Mouse (Mus musculus): ENCODE data around the gene Hs3st5. TPM values are rescaled to one million over a fixed set of nuclear protein-coding genes. Genes with fewer than 3 reads are reported as not detected.

Gene Hs3st5
- polyA plus RNA-seq, 1 experiment from 2014 or later: 8.9 TPM

DNA sequence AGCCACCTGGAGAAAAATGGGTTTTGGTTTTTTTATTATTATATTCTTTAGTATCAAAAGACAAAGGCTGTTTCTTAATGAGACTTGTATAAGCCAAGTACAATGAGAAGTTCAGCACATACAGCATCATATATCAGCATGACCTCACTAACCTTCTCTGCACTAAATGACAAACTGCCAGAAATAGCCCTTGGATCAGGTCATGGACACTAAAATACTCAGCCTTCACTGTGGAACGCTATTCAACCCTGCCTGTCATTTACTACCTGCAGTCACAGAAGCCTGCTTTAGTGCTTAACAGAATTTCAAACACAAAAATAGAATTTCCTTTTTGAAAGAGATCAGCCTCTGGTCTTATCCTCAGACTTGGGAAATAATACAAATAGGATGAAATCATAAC lies 247.9 kb downstream of the Hs3st5 start:
- Histone ChIP-seq H3K27ac (no peak overlapping the region), H3K4me2 (replicated peaks) (no peak overlapping the region), H3K4me3 (no peak overlapping the region), H3K4me1 (no peaks in the 10 kb centered on the region), H3K27me3 (no peaks in the 10 kb centered on the region), H3K9me3 (replicated peaks) (no peaks in the 10 kb centered on the region), H3K9ac (no peak overlapping the region), H3K36me3 (no peaks in the 10 kb centered on the region)
- 72% methylated on average over 1 of the region's 1 CpGs for WGBS
- ATAC-seq (ENCODE audit: low FRiP score): no peak

DNA sequence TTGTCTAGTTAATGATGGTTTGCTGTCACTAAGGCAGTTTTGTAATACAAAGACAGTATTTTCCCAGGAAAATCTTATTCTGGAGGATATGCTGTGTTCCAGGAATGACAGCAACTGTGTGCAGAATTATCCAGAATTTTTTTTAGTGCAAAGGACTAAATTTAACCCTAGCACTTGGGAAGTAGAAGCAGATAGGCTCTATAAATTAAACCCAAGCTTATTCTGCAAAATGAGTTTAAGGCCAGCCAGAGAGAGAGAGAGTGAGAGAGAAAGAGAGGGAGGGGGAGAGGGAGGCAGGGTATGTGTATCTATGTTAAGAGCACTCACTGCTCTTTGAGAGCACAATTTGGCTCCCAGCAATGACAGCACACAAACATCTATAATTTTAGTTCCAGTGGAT lies 267.0 kb downstream of the Hs3st5 start:
- no peak overlapping the region for H3K27ac ChIP-seq
- H3K4me3 ChIP-seq: no peak overlapping the region
- ATAC-seq (ENCODE audit: low FRiP score): no peak
- no peak overlapping the region for H3K9ac ChIP-seq
- H3K4me2 ChIP-seq (replicated peaks): no peak overlapping the region
- H3K4me1 ChIP-seq: no peaks in the 10 kb centered on the region
- H3K36me3 ChIP-seq: no peaks in the 10 kb centered on the region
- H3K27me3 ChIP-seq: no peaks in the 10 kb centered on the region
- H3K9me3 ChIP-seq (replicated peaks): no peaks in the 10 kb centered on the region

DNA sequence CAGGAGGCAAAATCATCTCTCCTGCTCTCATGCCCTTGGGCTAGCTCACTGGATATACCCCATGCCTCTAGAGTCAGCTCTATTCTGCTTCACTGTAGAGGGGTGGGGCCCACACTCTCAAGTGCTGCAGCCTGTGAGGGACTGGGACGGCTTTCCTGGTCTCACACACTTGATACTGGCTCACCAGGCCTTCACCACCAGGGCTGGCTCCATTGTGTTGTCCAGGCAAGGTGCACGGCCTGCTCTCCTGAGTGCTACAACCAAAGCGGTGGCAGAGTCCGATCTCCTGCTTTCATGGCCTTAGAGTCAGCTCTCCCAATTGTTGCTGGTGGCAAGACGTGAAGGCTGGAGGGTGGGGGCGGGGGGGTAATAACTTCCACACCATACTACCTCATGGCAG lies 268.3 kb downstream of the Hs3st5 start:
- Histone ChIP-seq H3K27me3 (no peaks in the 10 kb centered on the region), H3K9ac (no peak overlapping the region), H3K4me1 (no peaks in the 10 kb centered on the region), H3K9me3 (replicated peaks) (no peaks in the 10 kb centered on the region), H3K4me2 (replicated peaks) (no peak overlapping the region), H3K4me3 (no peak overlapping the region), H3K36me3 (no peaks in the 10 kb centered on the region), H3K27ac (no peak overlapping the region)
- WGBS: 83% methylated on average over 6 of the region's 6 CpGs
- no peak for ATAC-seq (ENCODE audit: low FRiP score)

- no peak overlapping the region for H3K4me3 ChIP-seq
- no peak overlapping the region for H3K27ac ChIP-seq
- no peak overlapping the region for H3K4me2 ChIP-seq (replicated peaks)
- 60% methylated on average over 1 of the region's 1 CpGs for WGBS
- no peaks in the 10 kb centered on the region for H3K36me3 ChIP-seq
- H3K27me3 ChIP-seq: no peaks in the 10 kb centered on the region
- no peak overlapping the region for H3K9ac ChIP-seq
- H3K4me1 ChIP-seq: no peaks in the 10 kb centered on the region
- no peaks in the 10 kb centered on the region for H3K9me3 ChIP-seq (replicated peaks)
- ATAC-seq (ENCODE audit: low FRiP score): no peak
These were observed 275.0 kb downstream of the Hs3st5 start for GRCm38 (mm10) chr10:36781641-36782040.

DNA sequence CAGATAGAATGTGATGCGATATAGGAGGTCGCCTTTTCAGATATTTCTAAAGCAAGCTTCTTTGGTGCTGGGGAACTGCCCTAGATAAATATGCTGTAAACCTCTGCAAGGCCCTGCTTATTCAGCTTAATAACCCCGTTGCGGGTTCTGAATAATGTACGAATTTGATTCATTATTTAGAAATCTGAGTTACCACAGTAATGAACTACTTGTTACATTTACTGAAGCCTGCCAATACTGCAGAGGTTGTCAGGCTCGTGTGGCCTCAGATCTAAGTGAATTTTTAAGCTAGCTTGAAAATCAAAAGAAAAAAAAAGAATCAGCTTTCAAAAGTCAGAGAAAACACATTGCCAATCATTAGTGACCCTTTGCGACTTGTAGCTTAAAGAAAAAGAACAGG lies 280.4 kb downstream of the Hs3st5 start:
- Histone ChIP-seq H3K4me1 (no peaks in the 10 kb centered on the region), H3K36me3 (no peaks in the 10 kb centered on the region), H3K9ac (no peak overlapping the region), H3K27me3 (no peaks in the 10 kb centered on the region), H3K27ac (no peak overlapping the region), H3K4me3 (no peak overlapping the region), H3K4me2 (replicated peaks) (no peak overlapping the region), H3K9me3 (replicated peaks) (no peaks in the 10 kb centered on the region)
- ATAC-seq (ENCODE audit: low FRiP score): no peak
- 78% methylated on average over 7 of the region's 7 CpGs for WGBS

DNA sequence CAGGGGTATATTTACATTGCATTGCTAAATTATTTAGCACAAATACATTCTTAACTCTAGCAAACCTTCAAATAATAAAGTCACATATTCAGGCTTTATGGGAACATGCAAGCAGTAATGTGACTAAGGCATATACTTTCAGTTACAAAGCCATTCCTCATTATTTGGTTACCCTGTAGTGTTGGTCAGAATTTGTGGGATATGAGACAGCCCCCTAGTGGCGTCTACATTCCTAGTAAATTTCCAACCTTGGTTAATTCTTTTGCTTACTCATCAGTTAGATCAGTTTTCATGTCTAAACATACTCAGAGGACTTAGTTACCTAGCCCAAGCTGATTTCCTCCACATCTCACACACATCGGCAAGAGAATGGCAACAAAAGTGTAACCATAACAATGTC lies 285.2 kb downstream of the Hs3st5 start:
- Histone ChIP-seq H3K4me3 (no peak overlapping the region), H3K27ac (no peak overlapping the region), H3K9me3 (replicated peaks) (no peaks in the 10 kb centered on the region), H3K9ac (no peak overlapping the region), H3K36me3 (no peaks in the 10 kb centered on the region), H3K27me3 (no peaks in the 10 kb centered on the region), H3K4me2 (replicated peaks) (no peak overlapping the region), H3K4me1 (no peaks in the 10 kb centered on the region)
- peak; percentile 52; the same call in 1 of the 2 replicates for ATAC-seq (ENCODE audit: low FRiP score)
- WGBS: 39% methylated on average over 2 of the region's 2 CpGs

GRCm38 (mm10) chr10:36795311-36795710 lies 288.7 kb downstream of the Hs3st5 start:
- no peak overlapping the region for H3K4me2 ChIP-seq (replicated peaks)
- no peaks in the 10 kb centered on the region for H3K36me3 ChIP-seq
- H3K9me3 ChIP-seq (replicated peaks): no peaks in the 10 kb centered on the region
- H3K27ac ChIP-seq: no peak overlapping the region
- no peak for ATAC-seq (ENCODE audit: low FRiP score)
- H3K27me3 ChIP-seq: no peaks in the 10 kb centered on the region
- H3K4me3 ChIP-seq: no peak overlapping the region
- H3K9ac ChIP-seq: no peak overlapping the region
- no peaks in the 10 kb centered on the region for H3K4me1 ChIP-seq

DNA sequence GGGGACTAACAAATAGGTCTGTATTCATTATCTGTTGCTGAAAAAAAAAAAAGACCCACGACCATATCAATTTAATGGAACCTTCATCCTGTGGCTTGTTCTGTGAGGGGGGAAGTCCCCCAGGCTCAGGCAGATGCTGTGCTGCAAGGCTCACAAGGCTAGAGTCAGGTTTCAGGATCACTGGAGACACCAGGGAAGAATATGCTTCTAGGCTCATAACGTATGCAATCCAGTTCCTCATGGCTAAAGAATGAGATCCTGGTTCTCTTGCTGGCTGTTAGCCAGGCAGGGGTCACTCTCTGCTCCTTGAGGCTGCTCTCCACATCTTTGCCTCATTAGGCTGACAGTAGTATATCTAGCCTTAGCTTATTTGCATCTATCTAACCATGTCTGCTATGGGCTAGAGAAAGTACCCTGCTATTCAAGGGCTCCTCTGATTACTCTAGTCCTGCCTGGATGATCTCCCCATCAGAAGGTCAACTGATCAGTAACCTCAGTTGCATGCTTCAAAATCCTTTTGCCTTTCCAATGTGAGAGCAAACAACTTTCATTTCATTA lies 294.4 kb downstream of the Hs3st5 start:
- ATAC-seq (ENCODE audit: low FRiP score): no peak
- H3K9ac ChIP-seq: no peak overlapping the region
- H3K27me3 ChIP-seq: no peaks in the 10 kb centered on the region
- 17% methylated on average over 2 of the region's 2 CpGs for WGBS
- peaks cover 12% of the 10 kb centered on the region for H3K4me1 ChIP-seq
- H3K4me2 ChIP-seq (replicated peaks): no peak overlapping the region
- H3K9me3 ChIP-seq (replicated peaks): no peaks in the 10 kb centered on the region
- no peak overlapping the region for H3K4me3 ChIP-seq
- H3K36me3 ChIP-seq: no peaks in the 10 kb centered on the region
- peak overlapping the region; percentile 30; the same call in 1 of the 2 replicates for H3K27ac ChIP-seq

GRCm38 (mm10) chr10:36803705-36804104 lies 297.1 kb downstream of the Hs3st5 start:
- ATAC-seq (ENCODE audit: low FRiP score): 0 out of 2 replicates have a peak, but pooled peaks have one; percentile 63
- Histone ChIP-seq H3K4me1 (peaks cover 12% of the 10 kb centered on the region), H3K27me3 (no peaks in the 10 kb centered on the region), H3K4me3 (no peak overlapping the region), H3K4me2 (replicated peaks) (no peak overlapping the region), H3K9me3 (replicated peaks) (no peaks in the 10 kb centered on the region), H3K9ac (no peak overlapping the region), H3K27ac (no peak overlapping the region), H3K36me3 (no peaks in the 10 kb centered on the region)
- 5% methylated on average over 2 of the region's 2 CpGs for whole genome bisulfite sequencing

DNA sequence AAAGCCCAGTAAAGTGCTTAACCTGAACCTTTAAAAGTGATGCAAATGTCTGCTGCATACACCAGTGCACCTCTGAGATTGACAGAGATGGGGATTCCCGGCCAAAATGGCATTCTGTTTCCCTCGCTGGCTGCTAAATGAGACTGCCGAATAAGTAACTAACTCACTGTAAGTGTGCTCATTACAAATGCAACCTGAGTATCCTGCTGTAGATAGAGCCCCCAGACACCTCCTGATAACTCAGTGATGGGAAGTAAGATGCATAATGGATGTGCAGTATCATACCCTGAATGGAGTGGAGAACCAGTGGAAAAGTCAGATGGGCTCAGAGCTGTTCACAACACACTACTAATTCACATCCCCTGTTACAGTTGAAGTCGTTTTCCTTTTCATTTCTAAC lies 298.7 kb downstream of the Hs3st5 start:
- H3K36me3 ChIP-seq: no peaks in the 10 kb centered on the region
- no peak overlapping the region for H3K27ac ChIP-seq
- H3K27me3 ChIP-seq: no peaks in the 10 kb centered on the region
- no peak overlapping the region for H3K4me3 ChIP-seq
- no peak overlapping the region for H3K4me2 ChIP-seq (replicated peaks)
- H3K9ac ChIP-seq: no peak overlapping the region
- peak; percentile 46; the same call in 1 of the 2 replicates for ATAC-seq (ENCODE audit: low FRiP score)
- H3K4me1 ChIP-seq: peaks cover 12% of the 10 kb centered on the region
- H3K9me3 ChIP-seq (replicated peaks): no peaks in the 10 kb centered on the region
- 58% methylated on average over 4 of the region's 4 CpGs for WGBS

GRCm38 (mm10) chr10:36805788-36806187 lies 299.2 kb downstream of the Hs3st5 start:
- Histone ChIP-seq H3K36me3 (no peaks in the 10 kb centered on the region), H3K4me2 (replicated peaks) (no peak overlapping the region), H3K4me3 (no peak overlapping the region), H3K27ac (no peak overlapping the region), H3K9me3 (replicated peaks) (no peaks in the 10 kb centered on the region), H3K4me1 (peaks cover 12% of the 10 kb centered on the region), H3K27me3 (no peaks in the 10 kb centered on the region), H3K9ac (no peak overlapping the region)
- WGBS: 73% methylated on average over 5 of the region's 5 CpGs
- no peak for ATAC-seq (ENCODE audit: low FRiP score)

DNA sequence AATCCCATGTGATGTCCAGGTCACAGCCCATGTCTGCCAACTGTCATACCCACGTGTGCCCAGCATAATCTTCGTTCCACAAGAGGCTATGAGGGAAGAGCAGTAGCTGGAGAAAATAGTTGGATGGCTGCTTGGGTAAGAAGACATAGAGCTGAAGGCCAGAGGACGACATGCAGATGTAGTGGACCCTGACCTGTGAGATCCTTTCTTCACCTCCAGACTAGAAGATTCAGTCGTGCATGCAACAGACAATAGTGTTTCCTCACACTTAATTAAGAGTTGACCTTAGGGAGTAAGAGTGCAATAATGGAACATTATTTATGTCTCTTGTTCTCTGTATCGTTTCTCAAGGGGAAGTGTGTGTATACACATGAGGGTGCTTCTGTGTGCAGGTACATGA lies 300.4 kb downstream of the Hs3st5 start:
- 59% methylated on average over 5 of the region's 5 CpGs for WGBS
- no peak overlapping the region for H3K4me2 ChIP-seq (replicated peaks)
- H3K27me3 ChIP-seq: no peaks in the 10 kb centered on the region
- H3K9ac ChIP-seq: no peak overlapping the region
- H3K4me3 ChIP-seq: no peak overlapping the region
- H3K4me1 ChIP-seq: peaks cover 12% of the 10 kb centered on the region
- no peaks in the 10 kb centered on the region for H3K9me3 ChIP-seq (replicated peaks)
- H3K27ac ChIP-seq: no peak overlapping the region
- no peaks in the 10 kb centered on the region for H3K36me3 ChIP-seq
- no peak for ATAC-seq (ENCODE audit: low FRiP score)

DNA sequence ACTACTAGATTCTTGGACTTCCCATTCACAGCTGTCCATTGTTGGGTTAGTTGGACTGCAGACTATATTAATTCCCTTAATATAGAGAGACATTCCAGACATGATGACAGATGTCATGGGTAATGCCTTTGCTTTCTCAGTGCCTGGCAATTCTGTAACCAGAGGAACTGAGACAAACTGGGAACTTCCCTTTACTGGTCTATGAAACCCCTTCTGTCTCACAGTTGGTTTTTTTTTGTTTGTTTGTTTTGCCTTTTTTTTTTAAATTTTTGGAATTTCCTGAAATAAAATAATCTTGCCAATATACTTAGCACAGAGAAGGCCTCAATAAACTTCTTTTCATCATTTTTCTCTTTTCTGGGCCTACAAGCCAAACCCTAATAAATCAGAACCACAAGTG lies 312.3 kb downstream of the Hs3st5 start:
- Histone ChIP-seq H3K4me1 (no peaks in the 10 kb centered on the region), H3K4me3 (no peak overlapping the region), H3K9me3 (replicated peaks) (no peaks in the 10 kb centered on the region), H3K27me3 (no peaks in the 10 kb centered on the region), H3K4me2 (replicated peaks) (no peak overlapping the region), H3K9ac (no peak overlapping the region), H3K27ac (no peak overlapping the region), H3K36me3 (no peaks in the 10 kb centered on the region)
- no peak for ATAC-seq (ENCODE audit: low FRiP score)
